Mouse (Mus musculus) neutrophil, adult 5-6 weeks (primary cell): ENCODE data around the gene Olfr68. TPM values are rescaled to one million over a fixed set of nuclear protein-coding genes. Genes with fewer than 3 reads are reported as not detected.
"Not testable (repeated sequence)": the region's sequence is repeated elsewhere in the genome, so short reads cannot be mapped to it uniquely, and the experiment has no call there.

Experiments
- ATAC-seq: fragments of 151-379, 151-347 bp; 2 replicates; pipeline ENCODE4 v1.8.0; 2017; ENCODE audit warnings: mild to moderate bottlenecking, moderate TSS enrichment; ENCODE audit not compliant: insufficient number of reproducible peaks, poor library complexity, low FRiP score, severe bottlenecking; ENCODE audit errors: extremely low read depth
- total RNA-seq: library from RNA; stranded (forward); fragments of 200-1000 nt; gene quantifications from 2 replicates; pipeline ENCODE4 v1.2.3, GENCODE M21; 2017

Olfr68 gene
- total RNA-seq, 1 experiment from 2014 or later, result not detected

DNA sequence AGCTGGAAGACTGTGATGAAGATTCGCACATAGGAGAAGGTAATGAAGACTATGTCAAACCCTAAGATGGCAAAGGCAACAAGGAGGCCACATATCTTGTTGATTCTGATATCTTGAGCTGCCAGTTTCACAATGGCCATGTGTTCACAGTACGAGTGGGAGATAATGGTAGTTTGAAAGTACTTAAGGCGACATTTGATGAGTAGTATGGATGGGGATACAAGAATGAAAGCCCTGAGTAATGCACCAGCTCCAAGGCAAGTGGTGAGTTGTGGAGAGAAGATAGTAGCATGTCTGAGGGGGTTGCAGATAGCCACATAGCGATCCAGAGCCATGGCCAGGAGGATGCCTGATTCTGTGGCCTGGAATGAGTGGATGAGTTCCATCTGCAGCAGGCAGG lies 1.8 kb downstream of the Olfr68 start:
- not testable (repeated sequence) for ATAC-seq

DNA sequence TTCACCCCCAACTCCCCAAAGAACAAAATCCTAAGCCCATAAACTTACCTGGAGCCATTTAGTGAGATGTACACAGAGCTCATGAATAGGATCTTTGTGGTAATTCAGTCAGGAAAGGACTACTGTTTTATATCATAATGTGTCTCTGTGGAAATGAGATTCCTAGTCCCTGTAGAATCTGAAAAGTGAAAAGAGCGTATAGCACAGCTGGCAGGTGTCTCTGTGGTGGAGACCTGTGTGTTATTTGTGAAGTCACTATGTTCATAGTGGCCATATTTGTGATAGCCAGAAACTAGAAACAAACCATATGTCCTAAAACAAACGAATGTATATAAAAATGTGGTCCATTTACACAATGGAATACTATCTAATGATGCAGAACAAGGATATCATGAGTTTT lies 8.0 kb downstream of the Olfr68 start, which contains the start of gene Olfr69:
Gene Olfr69, minus strand, starts transcription at position 101 of the 400 bp plus-strand sequence.
- no peak for ATAC-seq

DNA sequence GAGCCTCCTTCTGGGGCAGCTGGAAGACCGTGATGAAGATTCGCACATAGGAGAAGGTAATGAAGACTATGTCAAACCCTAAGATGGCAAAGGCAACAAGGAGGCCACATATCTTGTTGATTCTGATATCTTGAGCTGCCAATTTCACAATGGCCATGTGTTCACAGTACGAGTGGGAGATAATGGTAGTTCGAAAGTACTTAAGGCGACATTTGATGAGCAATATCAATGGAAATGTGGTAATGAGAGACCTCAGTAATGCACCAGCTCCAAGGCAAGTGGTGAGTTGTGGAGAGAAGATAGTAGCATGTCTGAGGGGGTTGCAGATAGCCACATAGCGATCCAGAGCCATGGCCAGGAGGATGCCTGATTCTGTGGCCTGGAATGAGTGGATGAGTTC lies 11.8 kb downstream of the Olfr68 start:
- ATAC-seq, result not testable (repeated sequence)

DNA sequence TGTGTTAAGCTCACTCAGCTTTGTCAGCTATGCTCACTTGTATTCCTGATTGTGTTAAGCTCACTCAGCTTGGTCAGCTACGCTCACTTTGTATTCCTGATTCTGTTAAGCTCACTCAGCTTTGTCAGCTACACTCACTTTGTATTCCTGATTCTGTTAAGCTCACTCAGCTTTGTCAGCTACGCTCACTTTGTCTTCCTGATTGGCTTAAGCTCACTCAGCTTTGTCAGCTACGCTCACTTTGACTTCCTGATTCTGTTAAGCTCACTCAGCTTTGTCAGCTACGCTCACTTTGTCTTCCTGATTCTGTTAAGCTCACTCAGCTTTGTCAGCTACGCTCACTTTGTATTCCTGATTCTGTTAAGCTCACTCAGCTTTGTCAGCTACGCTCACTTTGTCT lies 17.3 kb downstream of the Olfr68 start:
- not testable (repeated sequence) for ATAC-seq

DNA sequence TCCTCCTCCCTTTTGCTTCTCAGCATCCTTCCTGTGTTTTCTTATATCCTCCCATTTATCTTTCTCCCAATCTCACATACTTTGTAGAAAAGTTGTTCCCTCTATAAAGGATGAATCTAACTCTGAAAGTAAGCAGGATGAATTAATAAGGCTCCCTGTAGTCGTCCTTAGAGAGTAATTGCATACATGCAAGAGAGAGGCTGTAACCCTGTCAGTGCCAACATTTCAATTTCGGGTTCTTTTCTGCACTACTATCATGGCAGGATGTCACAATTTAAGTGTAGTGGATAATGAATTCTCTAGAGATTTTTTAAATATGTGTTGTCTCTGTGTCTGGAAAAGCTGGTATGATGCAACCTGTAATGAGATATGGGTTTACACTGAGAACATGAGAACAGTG lies 22.3 kb downstream of the Olfr68 start, which contains the start of gene Olfr630:
Gene Olfr630, minus strand, starts transcription at position 101 of the 400 bp plus-strand sequence.
- no peak for ATAC-seq

DNA sequence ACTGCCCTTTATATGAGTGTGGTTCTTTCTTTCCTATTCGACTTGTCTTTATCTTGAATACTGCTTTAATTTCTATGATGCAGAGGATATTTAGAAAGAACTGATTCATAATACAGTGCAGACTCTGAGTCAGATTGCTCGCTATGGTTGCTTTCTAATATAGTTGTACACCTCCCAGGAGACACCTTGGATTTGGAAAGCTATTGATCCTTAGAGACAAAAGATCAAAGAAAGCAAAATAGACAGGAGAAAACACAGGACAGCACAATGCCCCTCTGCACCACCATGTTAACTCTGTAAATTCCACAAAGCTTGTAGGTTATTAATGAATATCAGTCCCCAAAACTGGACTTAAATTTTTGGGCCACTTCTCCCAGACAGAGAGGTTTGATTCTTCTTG lies 34.7 kb downstream of the Olfr68 start, which contains the start of gene Olfr629:
Gene Olfr629, minus strand, starts transcription at position 101 of the 400 bp plus-strand sequence.
- ATAC-seq, result no peak

DNA sequence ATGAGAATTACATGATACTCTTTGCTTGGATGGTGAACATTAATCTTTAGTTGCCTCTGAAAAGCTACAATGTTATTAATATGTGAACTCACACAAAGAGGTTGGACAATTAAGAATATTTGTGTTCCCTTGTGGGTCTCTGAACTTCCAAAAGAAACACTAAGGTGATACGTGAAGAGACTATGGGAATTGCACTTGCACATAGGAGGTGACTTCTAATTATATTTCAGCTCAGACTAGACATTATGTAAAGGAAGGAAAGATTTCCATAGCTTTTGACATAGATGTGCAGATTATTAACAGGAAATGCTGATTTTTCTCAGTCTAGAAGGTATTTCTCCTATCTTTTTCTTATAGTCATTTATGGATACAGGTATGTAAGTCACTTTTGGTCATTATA lies 49.4 kb downstream of the Olfr68 start, which contains the start of gene Olfr628:
Gene Olfr628, plus strand, starts transcription at position 301 of the 400 bp plus-strand sequence.
- no peak for ATAC-seq

Other genes starting within 250 kb of the Olfr68 start
- not detected in 2 replicates for gene Olfr612, start 237.0 kb downstream of the Olfr68 start, total RNA-seq
- not detected in 2 replicates for gene Olfr613, start 231.6 kb downstream of the Olfr68 start, total RNA-seq
- gene Olfr615, start 223.6 kb downstream of the Olfr68 start, total RNA-seq, result not detected in 2 replicates
- gene Olfr616, start 210.6 kb downstream of the Olfr68 start, total RNA-seq, result not detected in 2 replicates
- not detected in 2 replicates for gene Olfr617, start 206.6 kb downstream of the Olfr68 start, total RNA-seq
- not detected in 2 replicates for gene Olfr618, start 189.6 kb downstream of the Olfr68 start, total RNA-seq
- gene Olfr619, start 179.1 kb downstream of the Olfr68 start, total RNA-seq, result not detected in 2 replicates
- gene Olfr620, start 167.2 kb downstream of the Olfr68 start, total RNA-seq, result 0.25 TPM in 1 of 2 replicates, not detected in the other
- gene Olfr622, start 137.0 kb downstream of the Olfr68 start, total RNA-seq, result not detected in 2 replicates
- not detected in 2 replicates for gene Olfr623, start 116.0 kb downstream of the Olfr68 start, total RNA-seq
- gene Olfr624, start 108.5 kb downstream of the Olfr68 start, total RNA-seq, result 0.12 TPM in 1 of 2 replicates, not detected in the other
- not detected in 2 replicates for gene Olfr625-ps1, start 97.0 kb downstream of the Olfr68 start, total RNA-seq
- 0.12 TPM in 1 of 2 replicates, not detected in the other for gene Olfr243, start 65.0 kb downstream of the Olfr68 start, total RNA-seq
- gene Olfr628, start 49.3 kb downstream of the Olfr68 start, total RNA-seq, result not detected in 2 replicates
- not detected in 2 replicates for gene Olfr629, start 34.8 kb downstream of the Olfr68 start, total RNA-seq
- not detected in 2 replicates for gene Olfr630, start 22.4 kb downstream of the Olfr68 start, total RNA-seq
- 0.23 TPM in 1 of 2 replicates, not detected in the other for gene Olfr69, start 8.1 kb downstream of the Olfr68 start, total RNA-seq
- gene Olfr67, start 12.1 kb upstream of the Olfr68 start, total RNA-seq, result not detected in 2 replicates
- gene Hbb-bt, start 34.3 kb upstream of the Olfr68 start, total RNA-seq, result 1,968 and 2,313 TPM in 2 replicates
- 10,177 and 10,178 TPM in 2 replicates for gene Hbb-bs, start 48.4 kb upstream of the Olfr68 start, total RNA-seq
- not detected in 2 replicates for gene Hbb-bh2, start 60.8 kb upstream of the Olfr68 start, total RNA-seq
- gene Hbb-bh1, start 63.5 kb upstream of the Olfr68 start, total RNA-seq, result not detected in 2 replicates
- gene Hbb-y, start 73.5 kb upstream of the Olfr68 start, total RNA-seq, result not detected in 2 replicates
- 0.12 TPM in 1 of 2 replicates, not detected in the other for gene Olfr66, start 106.6 kb upstream of the Olfr68 start, total RNA-seq
- gene Olfr64, start 114.8 kb upstream of the Olfr68 start, total RNA-seq, result not detected in 2 replicates
- not detected in 2 replicates for gene Olfr65, start 123.8 kb upstream of the Olfr68 start, total RNA-seq
- gene Olfr631, start 149.1 kb upstream of the Olfr68 start, total RNA-seq, result not detected in 2 replicates
- gene Olfr632, start 154.6 kb upstream of the Olfr68 start, total RNA-seq, result not detected in 2 replicates
- gene Olfr633, start 164.7 kb upstream of the Olfr68 start, total RNA-seq, result not detected in 2 replicates
- gene Olfr635, start 191.5 kb upstream of the Olfr68 start, total RNA-seq, result not detected in 2 replicates
- not detected in 2 replicates for gene Olfr638, start 219.0 kb upstream of the Olfr68 start, total RNA-seq
- not detected in 2 replicates for gene Olfr639, start 237.6 kb upstream of the Olfr68 start, total RNA-seq
- gene Olfr640, start 245.9 kb upstream of the Olfr68 start, total RNA-seq, result 0.12 TPM in 1 of 2 replicates, not detected in the other